Mouse (Mus musculus) heart, embryonic 11.5 days (tissue): Measurements from ENCODE around the gene Col23a1. TPM values are rescaled to one million over a fixed set of nuclear protein-coding genes. Genes with fewer than 3 reads are reported as not detected.

Source experiments
- ATAC-seq: fragments of 200-750 bp; cut with Nextera tagmentation; replicated peaks from 2 replicates; pipeline ENCODE4 v1.8.0; 2017; ENCODE audit warnings: moderate library complexity; ENCODE audit not compliant: insufficient number of reproducible peaks, low FRiP score, low TSS enrichment
- H3K27ac ChIP-seq: fragments of 300-500 bp; sonication (generic); 2 replicates; pipeline ENCODE4 v1.5.1; 2014; ENCODE audit warnings: mild to moderate bottlenecking, low read depth, low read length
- H3K27me3 ChIP-seq: fragments of 300-500 bp; sonication (generic); 2 replicates; pipeline ENCODE4 v1.6.1; 2014; ENCODE audit warnings: mild to moderate bottlenecking, low read length, mixed read lengths; ENCODE audit not compliant: control insufficient read depth, insufficient read depth
- H3K36me3 ChIP-seq: fragments of 300-500 bp; sonication (generic); 2 replicates; pipeline ENCODE4 v1.6.1; 2014; ENCODE audit warnings: mild to moderate bottlenecking, low read length, moderate library complexity, mixed read lengths; ENCODE audit not compliant: control insufficient read depth, insufficient read depth
- H3K4me1 ChIP-seq: fragments of 300-500 bp; sonication (generic); 2 replicates; pipeline ENCODE4 v1.6.1; 2014; ENCODE audit warnings: low read length; ENCODE audit not compliant: control insufficient read depth, insufficient read depth
- H3K4me2 ChIP-seq: fragments of 300-500 bp; sonication (generic); 2 replicates; pipeline ENCODE4 v1.6.1; 2014; ENCODE audit warnings: mild to moderate bottlenecking, moderate library complexity
- H3K4me3 ChIP-seq: fragments of 300-500 bp; sonication (generic); 2 replicates; pipeline ENCODE4 v1.5.1; 2014; ENCODE audit warnings: low read depth, low read length
- H3K9ac ChIP-seq: fragments of 300-500 bp; sonication (generic); 2 replicates; pipeline ENCODE4 v1.6.1; 2014; ENCODE audit warnings: mild to moderate bottlenecking, low read depth, low read length, moderate library complexity
- H3K9me3 ChIP-seq: fragments of 300-500 bp; sonication (generic); replicated peaks from 2 replicates; pipeline ENCODE4 v1.6.1; 2016; ENCODE audit warnings: low read length; ENCODE audit not compliant: control insufficient read depth
- WGBS: fragments of 180-500 bp; shearing (Covaris S2); extraction: QIAGEN DNeasy Blood & Tissue Kit; methylation state at CpG from one replicate; pipeline ENCODE4 v1.1.7; 2014; ENCODE audit not compliant: insufficient replicate concordance; 5-methylcytosine and 5-hydroxymethylcytosine counted together
- polyA plus RNA-seq: library from polyadenylated mRNA; unstranded; fragments of >200 nt; fragmentation: Nextera tagmentation; extraction: Ambion mirVana; gene quantifications from 2 replicates; pipeline ENCODE4 v1.2.1, GENCODE M21; 2014

Gene Col23a1
- polyA plus RNA-seq, 1 experiment from 2014 or later: 10.3 TPM

GRCm38 (mm10) chr11:51418807-51419206 is 129.1 kb downstream of the Col23a1 start:
- peak; percentile 52; the same call in 1 of the 2 replicates for ATAC-seq
- peaks cover 10% of the 10 kb centered on the region; the same call in 1 of the 2 replicates for H3K27me3 ChIP-seq
- no peak overlapping the region for H3K4me2 ChIP-seq
- peak overlapping the region; percentile 41; the same call in 1 of the 2 replicates for H3K27ac ChIP-seq
- H3K4me1 ChIP-seq: peaks cover 2% of the 10 kb centered on the region; the same call in 1 of the 2 replicates
- WGBS: 21% methylated on average over 3 of the region's 3 CpGs
- no peak overlapping the region for H3K9ac ChIP-seq
- H3K9me3 ChIP-seq: no peaks in the 10 kb centered on the region
- no peak overlapping the region for H3K4me3 ChIP-seq
- no peaks in the 10 kb centered on the region for H3K36me3 ChIP-seq

- ATAC-seq: no peak
- H3K27ac ChIP-seq: no peak overlapping the region
- H3K27me3 ChIP-seq: peaks cover 10% of the 10 kb centered on the region; the same call in 1 of the 2 replicates
- WGBS: 67% methylated on average over 2 of the region's 2 CpGs
- peaks cover 2% of the 10 kb centered on the region; the same call in 1 of the 2 replicates for H3K4me1 ChIP-seq
- H3K9ac ChIP-seq: no peak overlapping the region
- no peak overlapping the region for H3K4me3 ChIP-seq
- H3K4me2 ChIP-seq: no peak overlapping the region
- no peaks in the 10 kb centered on the region for H3K36me3 ChIP-seq
- H3K9me3 ChIP-seq: no peaks in the 10 kb centered on the region
Observed at GRCm38 (mm10) chr11:51421878-51422277, 132.2 kb downstream of the Col23a1 start.

- H3K4me1 ChIP-seq: peaks cover 2% of the 10 kb centered on the region; the same call in 1 of the 2 replicates
- no peaks in the 10 kb centered on the region for H3K9me3 ChIP-seq
- no peak for ATAC-seq
- peaks cover 6% of the 10 kb centered on the region; the same call in 1 of the 2 replicates for H3K27me3 ChIP-seq
- no peak overlapping the region for H3K4me2 ChIP-seq
- H3K4me3 ChIP-seq: no peak overlapping the region
- no peak overlapping the region for H3K27ac ChIP-seq
- H3K36me3 ChIP-seq: no peaks in the 10 kb centered on the region
- H3K9ac ChIP-seq: no peak overlapping the region
- 73% methylated on average over 14 of the region's 14 CpGs for WGBS
Observed at GRCm38 (mm10) chr11:51422713-51423112, 133.0 kb downstream of the Col23a1 start.

- H3K27me3 ChIP-seq: 0 out of 2 replicates have a peak, but pooled peaks cover 3% of the 10 kb centered on the region
Observed at GRCm38 (mm10) chr11:51426155-51426554, 136.4 kb downstream of the Col23a1 start.

GRCm38 (mm10) chr11:51429428-51430179 is 139.9 kb downstream of the Col23a1 start:
- Histone ChIP-seq H3K9me3 (no peaks in the 10 kb centered on the region), H3K4me3 (no peak overlapping the region), H3K4me2 (no peak overlapping the region), H3K4me1 (no peaks in the 10 kb centered on the region), H3K27me3 (0 out of 2 replicates have a peak, but pooled peaks cover 3% of the 10 kb centered on the region), H3K27ac (no peak overlapping the region), H3K9ac (no peak overlapping the region), H3K36me3 (no peaks in the 10 kb centered on the region)
- ATAC-seq: no peak
- WGBS: 41% methylated on average over 16 of the region's 16 CpGs

More at GRCm38 (mm10) chr11:51426155-51426554, 136.4 kb downstream of the Col23a1 start:
- no peaks in the 10 kb centered on the region for H3K4me1 ChIP-seq
- no peak overlapping the region for H3K4me3 ChIP-seq
- WGBS: 77% methylated on average over 3 of the region's 3 CpGs
- no peak overlapping the region for H3K27ac ChIP-seq
- ATAC-seq: no peak
- H3K9me3 ChIP-seq: no peaks in the 10 kb centered on the region
- H3K9ac ChIP-seq: no peak overlapping the region
- H3K36me3 ChIP-seq: no peaks in the 10 kb centered on the region
- H3K4me2 ChIP-seq: no peak overlapping the region

GRCm38 (mm10) chr11:51430180-51430578 is 140.5 kb downstream of the Col23a1 start:
- no peak overlapping the region for H3K9ac ChIP-seq
- no peaks in the 10 kb centered on the region for H3K4me1 ChIP-seq
- H3K27ac ChIP-seq: no peak overlapping the region
- no peaks in the 10 kb centered on the region for H3K36me3 ChIP-seq
- 0 out of 2 replicates have a peak, but pooled peaks cover 3% of the 10 kb centered on the region for H3K27me3 ChIP-seq
- no peak for ATAC-seq
- no peak overlapping the region for H3K4me2 ChIP-seq
- WGBS: 39% methylated on average over 8 of the region's 8 CpGs
- no peaks in the 10 kb centered on the region for H3K9me3 ChIP-seq
- H3K4me3 ChIP-seq: no peak overlapping the region

GRCm38 (mm10) chr11:51431287-51431686 is 141.6 kb downstream of the Col23a1 start:
- 88% methylated on average over 3 of the region's 3 CpGs for WGBS
- H3K4me2 ChIP-seq: no peak overlapping the region
- H3K4me1 ChIP-seq: no peaks in the 10 kb centered on the region
- H3K9me3 ChIP-seq: peaks cover under 1% of the 10 kb centered on the region; the same call in 1 of the 2 replicates
- no peak for ATAC-seq
- no peak overlapping the region for H3K4me3 ChIP-seq
- H3K27me3 ChIP-seq: 0 out of 2 replicates have a peak, but pooled peaks cover 3% of the 10 kb centered on the region
- H3K27ac ChIP-seq: no peak overlapping the region
- H3K36me3 ChIP-seq: no peaks in the 10 kb centered on the region
- H3K9ac ChIP-seq: no peak overlapping the region

GRCm38 (mm10) chr11:51431968-51432367 is 142.2 kb downstream of the Col23a1 start:
- Histone ChIP-seq H3K9me3 (peaks cover 3% of the 10 kb centered on the region; the same call in 1 of the 2 replicates), H3K4me2 (no peak overlapping the region), H3K27ac (no peak overlapping the region), H3K4me3 (no peak overlapping the region), H3K4me1 (no peaks in the 10 kb centered on the region), H3K27me3 (0 out of 2 replicates have a peak, but pooled peaks cover 3% of the 10 kb centered on the region), H3K36me3 (peaks cover 2% of the 10 kb centered on the region; the same call in 1 of the 2 replicates), H3K9ac (no peak overlapping the region)
- 73% methylated on average over 8 of the region's 8 CpGs for WGBS
- no peak for ATAC-seq
